17 mouse cellular contexts compared by ENCODE assay signal in the genomic region with DNA sequence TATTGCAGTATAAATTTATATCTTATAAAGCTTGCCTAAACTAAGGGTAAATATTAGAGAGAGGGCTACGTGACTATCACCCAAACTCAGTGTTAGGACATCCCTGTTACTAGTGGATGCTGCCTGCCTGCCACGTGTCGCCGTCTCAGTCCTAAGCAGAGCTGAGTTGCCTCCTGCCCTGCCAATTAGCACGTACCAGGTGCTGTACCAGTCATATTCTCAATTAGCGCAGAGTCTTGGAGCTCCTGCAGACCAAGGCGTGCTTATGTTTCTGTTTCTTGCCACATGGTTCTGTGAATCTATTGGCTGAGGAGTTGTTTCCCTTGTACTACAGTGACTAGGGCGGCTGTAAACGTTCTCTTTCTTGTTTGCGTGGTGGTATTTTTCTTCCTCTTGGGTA.
"Had no signal": no experiment of that assay in that cellular context is flagged by ENCODE, and none has a peak within 500 bp of the region (broad histone marks: within the 10 kb centered on the region; RNA-seq: fewer than 3 reads in every experiment).

No protein-coding gene starts in this region.

- H3K27me3 ChIP-seq: lung, embryonic 15.5 days; midbrain, embryonic 13.5 days; midbrain, embryonic 15.5 days; neural tube, embryonic 12.5 days had no signal

- H3K4me1 ChIP-seq: lung, embryonic 15.5 days; midbrain, embryonic 13.5 days; midbrain, embryonic 15.5 days; neural tube, embryonic 12.5 days had no signal

- ATAC-seq: liver, postnatal 0 days; lung, postnatal 0 days; midbrain, embryonic 13.5 days; midbrain, embryonic 15.5 days had no signal

- DNase-seq: liver, postnatal 0 days; lung, adult 2 months; lung, postnatal 14 days; lung, postnatal 36 days; right cerebral cortex, postnatal 25 days; right cerebral cortex, postnatal 4 days; spleen, adult 18-20 months; thymus, adult 18-20 months; thymus, postnatal 14 days; thymus, postnatal 36 days had no signal

- H3K9ac ChIP-seq: liver, postnatal 0 days; lung, embryonic 15.5 days; midbrain, embryonic 13.5 days; midbrain, embryonic 15.5 days; neural tube, embryonic 12.5 days had no signal

- H3K9me3 ChIP-seq: lung, embryonic 15.5 days; midbrain, embryonic 13.5 days; midbrain, embryonic 15.5 days; neural tube, embryonic 12.5 days had no signal

- H3K27ac ChIP-seq: lung, embryonic 15.5 days; macrophage; midbrain, embryonic 13.5 days; midbrain, embryonic 15.5 days; neural tube, embryonic 12.5 days had no signal

- H3K36me3 ChIP-seq: lung, embryonic 15.5 days; midbrain, embryonic 13.5 days; midbrain, embryonic 15.5 days; neural tube, embryonic 12.5 days had no signal

- H3K4me2 ChIP-seq: lung, embryonic 15.5 days; midbrain, embryonic 11.5 days; midbrain, embryonic 13.5 days; midbrain, embryonic 15.5 days; neural tube, embryonic 12.5 days had no signal

- H3K4me3 ChIP-seq: lung, embryonic 15.5 days; midbrain, embryonic 13.5 days; midbrain, embryonic 15.5 days; neural tube, embryonic 12.5 days had no signal
